Comparison of ENCODE assay signal across 7 mouse cellular contexts in the genomic region with DNA sequence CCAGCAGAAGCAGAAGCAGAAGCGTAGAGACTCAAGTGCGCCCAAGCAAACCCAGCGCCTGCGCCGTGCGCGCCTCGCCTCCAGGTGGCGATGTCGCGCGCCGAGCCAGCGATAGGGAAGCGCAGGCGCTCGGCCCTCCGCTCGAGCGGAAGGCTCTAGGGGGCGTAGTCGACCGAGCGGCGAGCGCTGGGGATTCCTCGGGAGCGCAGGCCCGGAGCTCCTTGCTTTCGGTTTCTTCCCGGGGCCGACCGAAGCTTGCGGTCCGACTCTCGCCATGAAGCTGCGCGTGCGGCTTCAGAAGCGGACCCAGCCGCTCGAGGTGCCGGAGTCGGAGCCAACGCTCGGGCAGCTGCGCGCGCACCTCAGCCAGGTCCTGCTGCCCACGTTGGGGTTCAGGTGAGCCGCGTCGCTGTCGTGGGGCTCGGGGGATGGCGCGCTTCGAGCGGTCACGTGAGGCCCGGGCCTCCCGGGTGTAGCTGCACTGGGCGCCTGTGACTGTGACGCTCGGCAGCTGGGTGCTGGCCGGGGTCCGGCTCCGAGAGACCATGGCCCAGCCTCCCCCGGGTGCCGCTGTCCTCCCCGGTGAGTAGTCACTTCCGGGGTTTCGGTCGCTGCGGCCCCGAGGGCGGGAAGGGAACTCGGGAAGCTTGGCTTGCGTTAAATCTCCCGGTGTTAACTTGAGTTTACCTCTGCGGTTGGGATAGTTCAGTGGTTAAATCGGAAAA. TPM values are rescaled to one million over a fixed set of nuclear protein-coding genes. Genes with fewer than 3 reads are reported as not detected.
DNase-seq lines count a peak whose midpoint lies in the region; ATAC-seq lines count a peak whose summit lies in the region.

A gene (plus strand): TSS at position 224 of the 725 bp plus-strand sequence.

- under 1% methylated on average over 82 of the region's 82 CpGs for WGBS in embryonic facial prominence, embryonic 11.5 days
- WGBS in limb, embryonic 11.5 days: under 1% methylated on average over 82 of the region's 82 CpGs
- WGBS in midbrain, embryonic 14.5 days: under 1% methylated on average over 82 of the region's 82 CpGs

- peak; percentile 95 for DNase-seq in adrenal gland, postnatal 14 days
- peak; percentile 93 for DNase-seq in embryonic facial prominence, embryonic 11.5 days (ENCODE audit: low spot score)
- peak; percentile 99 for DNase-seq in heart, adult 11 months
- peak; percentile 91 for DNase-seq in kidney, adult 18-20 months
- DNase-seq in limb, embryonic 11.5 days (ENCODE audit: low spot score): peak; percentile 92
- peak; percentile 97 for DNase-seq in midbrain, embryonic 14.5 days
- DNase-seq in spleen, adult 18-20 months: peak; percentile 78 to 82

- peak within 1 kb of the TSS; percentile 78 for H3K9ac ChIP-seq in embryonic facial prominence, embryonic 11.5 days (replicated peaks; ENCODE audit: low read length)
- H3K9ac ChIP-seq in limb, embryonic 11.5 days (ENCODE audit: low read length): peak within 1 kb of the TSS; percentile 68
- H3K9ac ChIP-seq in midbrain, embryonic 14.5 days (replicated peaks; ENCODE audit: low read length): peak within 1 kb of the TSS; percentile 86

- H3K36me3 ChIP-seq in embryonic facial prominence, embryonic 11.5 days (replicated peaks; ENCODE audit: control insufficient read depth, insufficient read depth, low read depth, low read length): no peaks in the 10 kb centered on the region
- H3K36me3 ChIP-seq in limb, embryonic 11.5 days (ENCODE audit: control insufficient read depth, insufficient read depth, low read length): no peaks in the 10 kb centered on the region
- H3K36me3 ChIP-seq in midbrain, embryonic 14.5 days (ENCODE audit: control insufficient read depth, insufficient read depth, low read length): no peaks in the 10 kb centered on the region

- H3K4me1 ChIP-seq in embryonic facial prominence, embryonic 11.5 days (ENCODE audit: control insufficient read depth, insufficient read depth, low read length): no peaks in the 10 kb centered on the region
- no peaks in the 10 kb centered on the region for H3K4me1 ChIP-seq in limb, embryonic 11.5 days (ENCODE audit: control insufficient read depth, insufficient read depth, low read length)
- peaks cover 6% of the 10 kb centered on the region for H3K4me1 ChIP-seq in midbrain, embryonic 14.5 days (ENCODE audit: control insufficient read depth, insufficient read depth, low read length)

- peak within 1 kb of the TSS; percentile 79 for H3K4me2 ChIP-seq in embryonic facial prominence, embryonic 11.5 days (ENCODE audit: low read depth, low read length)
- H3K4me2 ChIP-seq in limb, embryonic 11.5 days (ENCODE audit: low read depth, severe bottlenecking): peak within 1 kb of the TSS; percentile 76
- peak within 1 kb of the TSS; percentile 79 for H3K4me2 ChIP-seq in midbrain, embryonic 14.5 days (ENCODE audit: low read length)

- peak within 1 kb of the TSS; percentile 41; the same call in 1 of the 2 replicates for H3K27ac ChIP-seq in embryonic facial prominence, embryonic 11.5 days (replicated peaks; ENCODE audit: low read depth, low read length)
- H3K27ac ChIP-seq in limb, embryonic 11.5 days (replicated peaks; ENCODE audit: low read depth, low read length): 0 out of 2 replicates have a peak within 1 kb of the TSS, but pooled peaks have one; percentile 16
- H3K27ac ChIP-seq in midbrain, embryonic 14.5 days (replicated peaks; ENCODE audit: low read depth, low read length): peak within 1 kb of the TSS; percentile 77

- H3K4me3 ChIP-seq in embryonic facial prominence, embryonic 11.5 days (ENCODE audit: low read depth, low read length): peak within 1 kb of the TSS; percentile 60
- peak within 1 kb of the TSS; percentile 64 for H3K4me3 ChIP-seq in limb, embryonic 11.5 days (ENCODE audit: low read depth, low read length)
- H3K4me3 ChIP-seq in midbrain, embryonic 14.5 days (replicated peaks; ENCODE audit: low read depth, low read length): peak within 1 kb of the TSS; percentile 83

- no peaks in the 10 kb centered on the region for H3K27me3 ChIP-seq in embryonic facial prominence, embryonic 11.5 days (ENCODE audit: control insufficient read depth, insufficient read depth, low read length)
- no peaks in the 10 kb centered on the region for H3K27me3 ChIP-seq in limb, embryonic 11.5 days (ENCODE audit: control insufficient read depth, insufficient read depth, low read length)
- H3K27me3 ChIP-seq in midbrain, embryonic 14.5 days (ENCODE audit: control insufficient read depth, insufficient read depth, low read length): no peaks in the 10 kb centered on the region

- H3K9me3 ChIP-seq in embryonic facial prominence, embryonic 11.5 days (replicated peaks; ENCODE audit: control insufficient read depth, low read length): no peaks in the 10 kb centered on the region
- no peaks in the 10 kb centered on the region for H3K9me3 ChIP-seq in limb, embryonic 11.5 days (ENCODE audit: control insufficient read depth, low read length)
- H3K9me3 ChIP-seq in midbrain, embryonic 14.5 days (ENCODE audit: control insufficient read depth, low read length): no peaks in the 10 kb centered on the region

- peak; percentile 93 for ATAC-seq in embryonic facial prominence, embryonic 11.5 days (replicated peaks; ENCODE audit: insufficient number of reproducible peaks, low FRiP score, low TSS enrichment, low read depth)
- peak; percentile 91 for ATAC-seq in limb, embryonic 11.5 days (ENCODE audit: insufficient number of reproducible peaks, low FRiP score, low TSS enrichment, low read depth)
- ATAC-seq in midbrain, embryonic 14.5 days (ENCODE audit: low FRiP score, low TSS enrichment): peak; percentile 96

RNA-seq across cellular contexts. Expression of the gene that starts here (rescaled TPM):
- total RNA-seq in adrenal gland, postnatal 14 days (2021): 21.9 and 25.5 TPM in 2 replicates
- polyA plus RNA-seq in embryonic facial prominence, embryonic 11.5 days (2014; fragmentation: Nextera tagmentation; extraction: Ambion mirVana): 23.1 and 23.3 TPM in 2 replicates
- 18.8 and 24.0 TPM in 2 replicates for polyA plus RNA-seq in limb, embryonic 11.5 days (2014; fragmentation: Nextera tagmentation; extraction: Ambion mirVana)
- polyA plus RNA-seq in midbrain, embryonic 14.5 days (2014; fragmentation: Nextera tagmentation; extraction: Ambion mirVana): 18.9 and 19.6 TPM in 2 replicates

Comparison
In these comparisons a context has a peak if more than half of its experiments do, and no peak if none do; other contexts are left out.
1. Peak in every context shown above with its lines: DNase-seq, ATAC-seq, H3K4me3 ChIP-seq and H3K27ac ChIP-seq.
2. H3K27ac ChIP-seq: peak in every context shown above with its lines; median percentile 77 in midbrain, embryonic 14.5 days; 41 in embryonic facial prominence, embryonic 11.5 days; 16 in limb, embryonic 11.5 days.